Mouse (Mus musculus): ENCODE measurements around the gene Sar1b.

GRCm38 (mm10) chr11:51841149-51841548 lies 77.7 kb downstream of the Sar1b start:
- no peak for TF ChIP-seq POLR2A (IDR thresholded peaks at IDR 0.05; ENCODE audit: borderline replicate concordance, extremely low read depth, low read depth, low read length)
- TF ChIP-seq CTCF (IDR thresholded peaks at IDR 0.05; ENCODE audit: insufficient read depth, low read length) = no peak

Measured in lung, adult 2 months (tissue).